Mouse (Mus musculus): ENCODE data around the gene Irx6.

The Irx6 gene

GRCm38 (mm10) chr8:92674244-92675128, at the start of gene Irx6:
TSS of gene Irx6 (plus strand) at chr8:92674288.
- DNase-seq (ENCODE audit: low read depth): no peak

- no peak for DNase-seq (ENCODE audit: low read depth)
Measured at GRCm38 (mm10) chr8:92628711-92629650, 45.1 kb upstream of the Irx6 start.

- DNase-seq (ENCODE audit: low read depth): peak; percentile 1
Measured at GRCm38 (mm10) chr8:92633199-92633598, 40.9 kb upstream of the Irx6 start.

GRCm38 (mm10) chr8:92640820-92641219, 33.3 kb upstream of the Irx6 start:
- no peak for DNase-seq (ENCODE audit: low read depth)

GRCm38 (mm10) chr8:92646637-92647036, 27.5 kb upstream of the Irx6 start:
- DNase-seq (ENCODE audit: low read depth): peak; percentile 3

GRCm38 (mm10) chr8:92664207-92664606, 9.9 kb upstream of the Irx6 start:
- no peak for DNase-seq (ENCODE audit: low read depth)

GRCm38 (mm10) chr8:92670236-92670635, 3.9 kb upstream of the Irx6 start:
- DNase-seq (ENCODE audit: low read depth): no peak

GRCm38 (mm10) chr8:92670656-92671195, 3.4 kb upstream of the Irx6 start:
- no peak for DNase-seq (ENCODE audit: low read depth)

GRCm38 (mm10) chr8:92671892-92672291, 2.2 kb upstream of the Irx6 start:
- no peak for DNase-seq (ENCODE audit: low read depth)

GRCm38 (mm10) chr8:92673101-92673500, 987 bp upstream of the Irx6 start:
- no peak for DNase-seq (ENCODE audit: low read depth)

GRCm38 (mm10) chr8:92673555-92674243, 389 bp upstream of the Irx6 start:
- DNase-seq (ENCODE audit: low read depth): no peak

- no peak for DNase-seq (ENCODE audit: low read depth)
Measured at GRCm38 (mm10) chr8:92678407-92678806, 4.3 kb downstream of the Irx6 start.

- DNase-seq (ENCODE audit: low read depth): no peak
Measured at GRCm38 (mm10) chr8:92697361-92697760, 23.3 kb downstream of the Irx6 start.

GRCm38 (mm10) chr8:92698411-92698810, 24.3 kb downstream of the Irx6 start:
- DNase-seq (ENCODE audit: low read depth): no peak

- no peak for DNase-seq (ENCODE audit: low read depth)
Measured at GRCm38 (mm10) chr8:92699922-92700540, 25.9 kb downstream of the Irx6 start.

- DNase-seq (ENCODE audit: low read depth): no peak
Measured at GRCm38 (mm10) chr8:92703375-92703774, 29.3 kb downstream of the Irx6 start.

GRCm38 (mm10) chr8:92706311-92706710, 32.2 kb downstream of the Irx6 start:
- DNase-seq (ENCODE audit: low read depth): no peak

GRCm38 (mm10) chr8:92713286-92713685, 39.2 kb downstream of the Irx6 start:
- no peak for DNase-seq (ENCODE audit: low read depth)

- DNase-seq (ENCODE audit: low read depth): no peak
Measured at GRCm38 (mm10) chr8:92717418-92717817, 43.3 kb downstream of the Irx6 start.

GRCm38 (mm10) chr8:92718057-92718456, 44.0 kb downstream of the Irx6 start:
- DNase-seq (ENCODE audit: low read depth): no peak

- no peak for DNase-seq (ENCODE audit: low read depth)
Measured at GRCm38 (mm10) chr8:92721266-92721935, 47.3 kb downstream of the Irx6 start.
